Mouse (Mus musculus) mesoderm, embryonic 11.5 days (tissue): ENCODE measurements around the gene Fyn.

Experiments
- DNase-seq: peaks from one replicate; pipeline ENCODE4 v3.0.0-alpha.2; 2012; ENCODE audit warnings: low read depth, low spot score

Gene Fyn

GRCm38 (mm10) chr10:39540012-39540647 is 171.5 kb downstream of the Fyn start:
- DNase-seq: no peak

GRCm38 (mm10) chr10:39540995-39541394 is 172.3 kb downstream of the Fyn start:
- DNase-seq: peak; percentile 61

- DNase-seq: no peak
These were observed 172.8 kb downstream of the Fyn start for GRCm38 (mm10) chr10:39541451-39541874.

GRCm38 (mm10) chr10:39541951-39542521 is 173.4 kb downstream of the Fyn start:
- DNase-seq: no peak

- DNase-seq: no peak
These were observed 174.0 kb downstream of the Fyn start for GRCm38 (mm10) chr10:39542535-39543257.

- DNase-seq: no peak
These were observed 174.7 kb downstream of the Fyn start for GRCm38 (mm10) chr10:39543258-39543770.

- no peak for DNase-seq
These were observed 178.9 kb downstream of the Fyn start for GRCm38 (mm10) chr10:39547369-39548074.

- no peak for DNase-seq
These were observed 182.1 kb downstream of the Fyn start for GRCm38 (mm10) chr10:39550791-39551190.

- no peak for DNase-seq
These were observed 183.1 kb downstream of the Fyn start for GRCm38 (mm10) chr10:39551637-39552185.

GRCm38 (mm10) chr10:39552351-39552814 is 183.7 kb downstream of the Fyn start:
- DNase-seq: no peak

- no peak for DNase-seq
These were observed 184.2 kb downstream of the Fyn start for GRCm38 (mm10) chr10:39552903-39553302.

- peak; percentile 57 for DNase-seq
These were observed 186.6 kb downstream of the Fyn start for GRCm38 (mm10) chr10:39555289-39555715.

GRCm38 (mm10) chr10:39555740-39556139 is 187.1 kb downstream of the Fyn start:
- DNase-seq: no peak

- no peak for DNase-seq
These were observed 188.7 kb downstream of the Fyn start for GRCm38 (mm10) chr10:39557360-39557759.

- DNase-seq: no peak
These were observed 189.2 kb downstream of the Fyn start for GRCm38 (mm10) chr10:39557851-39558250.

GRCm38 (mm10) chr10:39558492-39559005 is 189.9 kb downstream of the Fyn start:
- DNase-seq: no peak

- DNase-seq: no peak
These were observed 190.7 kb downstream of the Fyn start for GRCm38 (mm10) chr10:39559321-39559720.

- no peak for DNase-seq
These were observed 193.7 kb downstream of the Fyn start for GRCm38 (mm10) chr10:39562383-39562782.

- no peak for DNase-seq
These were observed 195.0 kb downstream of the Fyn start for GRCm38 (mm10) chr10:39563552-39564223.

GRCm38 (mm10) chr10:39566901-39567300 is 198.2 kb downstream of the Fyn start:
- DNase-seq: no peak

- no peak for DNase-seq
These were observed 200.3 kb downstream of the Fyn start for GRCm38 (mm10) chr10:39568991-39569390.
